Mouse (Mus musculus): ENCODE measurements around the gene Umps.
A peak's percentile ranks its signal among the peaks of the same experiment; 100 is the strongest.

The Umps gene

DNA sequence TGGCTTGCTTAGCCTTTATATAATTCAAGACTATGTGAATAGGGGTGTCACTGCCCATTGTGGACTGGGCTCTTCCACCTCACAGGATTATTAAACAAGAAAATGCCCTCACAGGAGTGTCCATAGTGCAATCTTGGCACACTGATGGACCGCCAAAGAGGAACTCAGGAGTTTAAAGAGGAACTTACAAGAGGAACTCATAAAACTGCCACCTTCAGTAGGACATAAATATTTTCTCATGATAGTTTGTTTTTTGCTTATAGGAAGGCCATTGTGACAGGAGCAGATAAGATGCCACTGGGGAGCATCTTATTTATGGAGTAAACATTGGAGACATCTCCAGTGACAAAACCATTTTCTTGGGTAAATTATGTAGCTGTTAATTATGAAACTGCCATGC is 12.0 kb downstream of the Umps start:
- DNase-seq (ENCODE audit: low read depth, low spot score), result no peak

DNA sequence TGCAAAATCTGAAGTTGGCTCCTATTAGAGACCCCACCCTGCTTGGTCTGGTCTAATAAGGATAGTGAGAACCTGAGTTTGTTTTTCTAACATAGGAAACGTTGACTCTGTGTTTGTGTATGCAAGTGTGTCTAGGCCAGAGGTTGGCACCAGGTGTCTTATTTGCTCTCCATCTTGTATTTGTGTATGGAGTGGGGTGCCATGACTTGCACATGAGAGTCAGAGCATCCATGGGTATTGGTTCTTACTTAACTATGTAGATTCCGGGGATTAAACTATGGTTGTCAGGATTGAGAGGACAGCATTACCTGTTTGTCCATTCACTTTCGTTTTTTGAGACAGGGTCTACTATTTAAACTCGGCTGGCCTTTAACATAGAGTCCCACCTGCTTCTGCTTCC is 13.8 kb downstream of the Umps start:
- DNase-seq (ENCODE audit: low read depth, low spot score), result no peak

DNA sequence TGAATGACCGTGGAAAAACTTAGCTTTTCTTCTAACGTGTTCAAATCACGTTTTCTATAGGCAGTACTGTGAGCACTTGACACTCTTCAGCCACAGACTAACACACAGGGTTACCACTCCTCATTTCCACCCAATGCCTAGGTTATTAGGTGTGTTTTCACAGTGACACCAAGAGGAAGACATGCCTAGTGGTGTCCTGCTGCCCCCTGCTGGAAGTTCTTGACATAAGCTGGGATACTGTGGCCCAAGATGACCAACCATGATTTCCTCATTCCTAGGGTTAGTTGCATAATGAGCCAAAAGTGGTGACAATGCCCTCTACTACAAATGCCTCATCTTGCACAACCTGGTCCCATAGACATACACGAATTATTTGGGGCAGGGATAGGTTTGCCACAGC is 16.0 kb downstream of the Umps start:
- peak; percentile 87 for DNase-seq (ENCODE audit: low read depth, low spot score)

DNA sequence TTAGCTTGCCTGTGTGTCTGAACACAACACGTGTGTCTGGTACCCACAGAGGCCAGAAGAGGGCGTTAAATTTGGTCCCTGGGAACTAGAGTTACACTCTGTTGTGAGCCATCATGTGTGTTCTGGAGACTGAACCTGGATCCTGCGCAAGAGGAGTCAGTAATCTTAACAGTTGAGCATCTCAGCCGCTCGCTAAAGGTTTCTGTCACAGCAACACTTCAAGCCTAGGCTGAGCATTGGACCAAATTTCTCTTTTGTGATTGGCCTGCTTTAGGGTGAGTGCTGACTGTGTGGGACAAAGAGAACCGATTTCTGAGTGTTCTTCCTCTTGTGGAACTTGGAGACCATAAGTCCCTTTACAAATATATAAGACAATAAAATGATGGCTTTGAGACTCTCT is 16.5 kb downstream of the Umps start:
- no peak for DNase-seq (ENCODE audit: low read depth, low spot score)

DNA sequence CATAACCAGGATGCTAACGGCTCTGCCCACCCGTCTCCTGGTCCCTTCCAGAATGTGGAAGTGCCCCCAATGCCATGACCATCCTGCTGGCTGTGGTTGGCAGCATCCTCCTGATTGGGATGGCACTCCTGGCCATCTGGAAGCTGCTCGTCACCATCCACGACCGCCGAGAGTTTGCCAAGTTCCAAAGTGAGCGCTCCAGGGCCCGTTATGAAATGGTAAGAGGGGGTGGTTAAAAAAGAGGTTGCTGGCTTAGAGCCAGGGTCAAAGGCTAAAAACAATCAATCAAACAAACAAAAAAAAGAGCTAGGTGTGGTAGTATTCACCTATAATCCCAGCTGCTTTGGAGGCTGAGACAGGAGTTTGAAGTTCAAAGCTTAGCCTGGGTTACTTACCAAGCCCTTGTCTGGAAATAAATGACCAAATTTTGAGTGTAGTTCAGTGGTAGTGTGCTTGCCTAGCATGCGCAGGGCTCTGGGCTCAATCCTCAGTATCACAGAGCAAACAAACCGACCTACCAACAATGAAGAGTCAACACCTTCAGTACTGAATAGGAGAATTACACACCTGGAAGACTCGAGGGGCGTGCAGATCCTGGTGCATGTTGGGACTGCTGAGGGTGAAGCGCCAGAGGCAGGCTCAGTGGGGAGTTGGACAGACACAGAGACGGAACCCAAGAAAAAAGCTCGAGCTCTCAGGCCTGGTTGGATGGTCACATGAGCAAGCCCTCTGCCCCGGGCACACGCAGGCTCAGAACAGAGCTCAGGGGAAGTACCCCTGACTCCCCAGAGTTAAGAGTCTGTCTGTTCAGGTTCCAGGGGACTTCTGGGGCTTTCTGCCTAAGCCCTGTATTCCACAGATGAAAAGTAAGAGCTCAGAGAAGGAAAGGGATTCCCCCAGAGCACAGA is 18.9 kb downstream of the Umps start:
- DNase-seq (ENCODE audit: low read depth, low spot score), result no peak

DNA sequence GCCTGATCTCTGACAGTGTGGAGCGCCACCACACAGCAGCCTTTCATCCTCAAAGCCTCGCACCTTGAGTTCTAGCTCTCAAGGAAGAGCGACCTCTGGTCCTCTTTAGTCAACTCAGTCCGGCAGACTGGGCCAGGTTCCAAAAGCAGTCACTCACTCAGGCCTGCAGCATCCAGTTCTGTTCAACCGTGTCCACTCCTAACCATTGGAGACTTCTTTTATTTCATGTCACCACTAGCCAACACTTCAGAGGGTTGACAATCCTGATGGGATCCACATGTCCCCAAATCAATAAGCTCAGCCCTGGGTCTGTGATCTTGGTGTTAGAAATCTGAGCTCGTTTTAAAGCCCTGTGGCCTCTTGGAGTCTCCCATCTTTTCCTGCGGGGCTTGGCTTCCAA is 20.8 kb downstream of the Umps start:
- no peak for DNase-seq (ENCODE audit: low read depth, low spot score)

DNA sequence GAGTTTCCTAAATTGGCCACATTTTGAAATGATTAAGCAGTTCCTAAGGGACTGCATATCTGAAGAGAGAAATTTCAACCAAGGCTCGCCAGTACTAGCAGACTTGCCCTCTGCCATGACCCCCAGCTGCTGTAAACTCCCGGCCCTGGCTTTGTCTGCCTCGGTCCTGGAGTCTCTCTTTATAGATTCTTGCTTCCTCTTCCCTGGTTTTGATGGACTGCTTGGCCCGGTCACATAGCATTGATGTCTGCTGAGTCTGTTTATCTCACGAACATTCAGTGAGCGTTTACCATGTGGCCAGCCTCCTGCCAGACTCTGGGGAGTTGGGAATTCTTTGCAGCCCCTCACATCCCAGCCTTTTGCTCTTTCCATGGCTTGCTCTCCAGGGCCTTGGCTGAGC is 22.1 kb downstream of the Umps start:
- DNase-seq (ENCODE audit: low read depth, low spot score), result no peak

DNA sequence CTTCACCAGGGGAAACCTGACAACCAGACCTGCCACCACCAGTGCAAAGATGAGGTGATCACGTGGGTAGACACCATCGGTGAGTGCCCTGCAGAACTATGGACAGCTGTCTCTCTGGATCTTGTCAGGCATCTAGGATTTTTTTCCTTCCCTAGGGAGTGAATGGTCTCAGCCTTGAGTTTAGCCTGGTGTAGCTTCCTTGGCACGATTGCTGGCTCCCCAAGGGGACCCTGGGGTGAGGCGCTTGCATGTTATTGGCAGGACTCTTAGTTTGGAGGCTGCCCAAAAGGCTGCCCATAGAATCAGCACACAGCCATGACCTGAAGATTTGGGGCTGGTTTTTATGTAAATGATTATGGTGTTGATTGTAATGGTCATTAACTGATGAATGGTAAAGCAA is 22.7 kb downstream of the Umps start:
- DNase-seq (ENCODE audit: low read depth, low spot score), result no peak

DNA sequence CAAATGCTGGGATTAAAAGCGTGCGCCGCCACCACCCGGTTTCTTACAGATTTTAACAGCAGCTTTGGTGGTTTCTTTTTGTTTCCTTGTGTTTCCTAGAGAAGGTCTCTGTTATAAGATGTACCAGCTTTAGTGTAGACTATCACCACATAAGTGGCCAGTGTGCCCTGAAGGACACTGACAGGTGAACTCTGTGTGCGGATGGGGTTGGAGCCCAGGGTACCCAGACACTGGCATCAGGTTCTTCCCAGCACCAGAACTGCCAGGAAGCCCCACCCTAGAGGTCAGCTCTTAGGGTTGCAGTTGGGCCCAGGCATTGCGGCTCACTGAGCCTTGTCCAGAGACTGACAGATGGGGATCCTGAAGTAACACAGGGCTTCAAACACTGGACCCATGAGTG is 23.4 kb downstream of the Umps start:
- no peak for DNase-seq (ENCODE audit: low read depth, low spot score)

DNA sequence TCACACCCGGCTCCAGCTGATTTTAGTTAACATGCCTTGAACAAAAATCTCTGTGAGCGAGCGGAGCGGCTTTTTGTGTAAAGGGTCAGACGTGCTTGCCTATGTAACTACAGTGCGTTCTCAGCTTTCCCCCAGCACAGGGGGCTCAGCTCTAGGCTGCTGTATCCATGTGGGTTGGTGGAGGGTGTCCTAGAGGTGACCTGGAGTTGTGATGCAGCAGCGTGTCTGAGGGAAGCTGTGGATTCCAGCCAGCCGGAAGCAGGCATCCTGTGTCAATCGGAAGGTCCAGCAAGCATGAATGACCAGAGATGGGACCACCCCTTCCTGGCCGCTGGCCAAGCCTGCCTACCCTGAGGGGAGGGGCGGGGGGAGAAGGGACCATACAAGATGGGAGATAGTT is 24.5 kb downstream of the Umps start:
- DNase-seq (ENCODE audit: low read depth, low spot score), result no peak

DNA sequence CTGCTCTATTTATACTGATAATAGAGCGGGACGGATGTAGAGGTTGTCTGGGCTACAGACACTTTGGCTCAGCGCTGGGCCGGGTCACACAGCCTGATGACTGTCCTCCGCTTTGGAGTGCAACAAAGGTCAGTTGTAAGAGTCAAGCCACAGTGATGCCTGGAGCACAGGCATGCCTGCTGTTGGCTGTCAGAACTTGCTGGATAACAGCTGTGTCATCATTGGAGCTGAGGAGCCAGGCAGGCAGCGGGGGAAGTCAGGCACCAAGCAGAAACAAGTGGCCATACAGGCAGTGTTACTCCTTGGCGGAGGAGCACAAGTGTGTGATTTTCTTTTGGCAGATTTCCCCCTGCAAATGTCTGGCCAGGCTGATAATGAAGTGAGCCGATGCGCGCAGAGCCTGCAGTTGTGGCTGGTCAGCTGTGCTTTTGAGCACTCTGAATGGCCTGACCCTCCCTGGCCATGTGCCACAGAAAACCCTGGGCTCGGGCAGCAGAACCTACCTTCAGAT is 25.5 kb downstream of the Umps start:
- peak; percentile 26 for DNase-seq (ENCODE audit: low read depth, low spot score)

DNA sequence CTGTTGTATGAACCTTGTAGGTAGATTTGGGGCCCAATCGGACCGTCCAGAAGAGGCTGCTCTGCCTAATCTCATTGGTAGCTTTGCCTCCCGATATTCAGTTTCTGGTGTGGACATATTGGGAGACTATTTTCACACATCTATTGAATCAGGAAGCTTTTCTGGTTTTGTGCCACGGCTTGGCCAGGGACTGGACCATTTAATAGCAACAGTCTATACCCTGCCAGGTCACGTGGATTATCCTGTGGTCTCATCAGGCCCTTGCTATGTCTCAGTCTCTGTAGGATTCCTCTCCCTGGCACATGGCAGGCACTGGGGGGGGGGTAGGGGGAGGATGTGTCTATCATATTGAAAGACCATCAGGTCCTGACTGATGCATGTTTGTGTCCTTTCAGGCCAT is 26.7 kb downstream of the Umps start:
- DNase-seq (ENCODE audit: low read depth, low spot score), result no peak

DNA sequence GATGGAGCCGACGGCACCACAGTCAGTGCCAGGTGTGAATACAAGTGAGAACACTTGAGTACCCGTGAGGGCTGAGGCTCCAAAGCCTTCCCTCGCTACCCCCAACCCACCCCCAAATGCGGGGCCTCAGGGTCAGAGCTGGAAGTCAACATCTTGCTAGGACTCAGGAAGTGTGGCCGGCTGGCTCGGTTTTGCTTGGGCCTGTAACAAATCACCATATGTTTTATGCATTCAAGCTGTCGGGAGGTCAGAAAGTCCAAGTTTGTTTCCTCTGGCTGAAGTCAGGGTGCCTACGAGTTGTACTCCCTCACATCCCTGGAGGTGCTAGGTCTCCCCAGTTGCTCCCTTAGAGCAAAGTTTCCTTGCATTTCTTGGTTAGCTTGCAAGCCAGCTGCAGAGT is 27.2 kb downstream of the Umps start:
- DNase-seq (ENCODE audit: low read depth, low spot score), result no peak

DNA sequence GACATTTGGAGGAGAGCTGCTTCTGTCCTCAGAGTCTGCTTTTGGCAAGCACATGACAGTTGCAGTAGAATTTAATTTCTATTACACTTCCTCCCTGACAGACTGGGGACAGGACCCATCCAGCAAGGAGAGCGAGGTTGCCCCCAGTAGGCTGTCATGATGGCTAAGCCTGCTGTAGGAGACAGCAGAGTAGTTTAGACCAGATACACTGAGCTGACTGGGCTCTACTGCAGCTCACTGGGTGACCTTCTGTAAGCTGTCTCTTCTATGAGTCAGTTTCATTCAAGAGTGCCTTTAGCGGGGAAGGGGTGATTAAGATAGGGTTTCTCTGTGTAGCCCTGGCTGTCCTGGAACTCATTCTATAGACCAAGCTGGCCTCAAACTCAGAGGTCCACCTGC is 27.7 kb downstream of the Umps start:
- DNase-seq (ENCODE audit: low read depth, low spot score), result no peak

DNA sequence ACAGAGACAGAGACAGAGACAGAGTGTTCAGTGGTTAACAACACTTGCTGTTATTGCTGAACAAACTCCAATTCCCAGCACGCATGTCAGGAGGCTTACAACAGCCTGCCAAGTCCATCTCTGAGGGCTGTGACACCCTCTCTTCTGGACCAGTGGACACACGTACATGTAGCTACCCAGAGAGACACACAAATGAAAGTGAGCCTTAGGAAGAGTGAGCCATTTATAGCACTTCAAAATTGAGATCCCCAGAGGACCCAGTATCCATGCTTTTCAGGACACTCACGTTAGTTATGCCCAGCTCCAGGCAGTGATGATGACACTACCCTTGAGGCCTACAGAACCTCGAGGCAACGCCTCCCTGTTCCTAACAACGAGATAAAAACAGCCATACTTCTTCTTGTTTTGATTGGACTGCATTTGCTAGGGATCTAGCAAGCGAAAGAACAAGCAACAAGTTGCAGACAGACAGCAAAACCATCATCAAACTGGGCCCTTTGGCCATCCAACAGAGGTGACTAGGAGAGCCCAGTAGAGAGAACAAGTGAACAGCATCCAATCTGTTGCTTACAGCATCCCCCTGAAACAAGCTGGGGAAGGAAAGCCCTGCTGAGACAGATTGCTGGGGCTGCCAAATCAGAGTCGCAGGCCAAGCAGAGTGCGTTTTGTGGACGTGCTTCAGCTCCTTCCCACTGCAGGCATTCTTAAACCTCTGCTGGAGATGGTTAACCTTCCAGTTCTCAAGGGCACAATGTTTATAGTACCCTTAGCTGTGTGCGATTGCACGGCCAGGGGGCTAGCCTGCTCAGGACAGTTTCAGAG is 28.3 kb downstream of the Umps start:
- DNase-seq (ENCODE audit: low read depth, low spot score), result no peak

DNA sequence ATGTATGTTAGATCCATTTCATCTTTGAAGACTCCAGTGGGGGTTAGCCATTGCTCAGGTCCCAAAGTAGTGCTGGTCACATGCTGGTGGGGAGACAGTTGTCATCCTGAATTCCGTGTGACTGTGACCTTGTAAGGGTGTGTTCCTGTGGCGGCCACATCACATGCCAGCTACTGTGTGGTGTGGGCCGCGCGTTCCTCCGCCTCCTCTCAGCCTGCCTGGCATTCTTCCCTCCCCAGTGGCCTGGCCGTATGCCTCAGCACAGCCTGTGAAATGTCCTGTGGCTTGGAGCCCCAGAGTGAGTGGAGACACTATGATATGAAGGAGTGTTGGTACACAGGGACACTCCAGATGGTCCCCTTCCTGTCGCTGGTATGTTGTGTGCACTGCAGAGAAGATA is 29.3 kb downstream of the Umps start:
- DNase-seq (ENCODE audit: low read depth, low spot score), result no peak

DNA sequence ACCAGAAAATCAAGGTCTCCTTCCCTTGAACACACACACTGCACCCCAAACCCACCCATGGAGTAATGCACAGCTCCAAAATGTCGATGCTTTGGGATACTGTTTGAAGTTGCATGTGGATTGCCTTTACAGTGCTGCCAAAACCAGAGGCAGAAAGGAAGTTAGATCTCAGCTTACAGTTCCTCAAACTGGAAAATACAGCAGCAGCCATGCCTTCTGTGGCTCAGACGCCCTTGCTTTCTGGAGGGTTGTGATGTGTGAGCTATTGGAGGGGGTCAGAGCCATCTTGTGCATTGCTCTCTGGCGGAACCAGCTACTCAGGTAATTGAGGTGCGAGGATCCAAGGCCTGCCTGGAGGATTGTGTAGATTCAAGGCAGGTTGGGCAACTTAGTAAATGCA is 30.0 kb downstream of the Umps start:
- no peak for DNase-seq (ENCODE audit: low read depth, low spot score)

DNA sequence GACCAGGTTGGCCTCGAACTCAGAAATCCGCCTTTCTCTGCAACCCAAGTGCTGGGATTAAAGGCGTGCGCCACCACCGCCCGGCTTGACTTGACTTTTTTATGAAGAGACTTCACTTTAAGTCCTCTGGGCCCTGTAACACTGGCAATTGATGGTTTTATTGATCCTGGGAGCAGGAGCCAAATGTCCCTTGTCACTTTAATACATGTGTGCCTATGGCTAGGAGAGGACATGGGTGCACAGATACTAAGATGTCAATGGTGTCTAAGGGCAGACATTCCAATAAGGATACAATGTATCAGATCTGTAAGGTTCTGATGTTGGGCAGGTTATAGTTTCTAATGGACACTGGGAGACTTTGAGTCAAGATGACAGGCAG is 31.4 kb downstream of the Umps start:
- no peak for DNase-seq (ENCODE audit: low read depth, low spot score)

DNA sequence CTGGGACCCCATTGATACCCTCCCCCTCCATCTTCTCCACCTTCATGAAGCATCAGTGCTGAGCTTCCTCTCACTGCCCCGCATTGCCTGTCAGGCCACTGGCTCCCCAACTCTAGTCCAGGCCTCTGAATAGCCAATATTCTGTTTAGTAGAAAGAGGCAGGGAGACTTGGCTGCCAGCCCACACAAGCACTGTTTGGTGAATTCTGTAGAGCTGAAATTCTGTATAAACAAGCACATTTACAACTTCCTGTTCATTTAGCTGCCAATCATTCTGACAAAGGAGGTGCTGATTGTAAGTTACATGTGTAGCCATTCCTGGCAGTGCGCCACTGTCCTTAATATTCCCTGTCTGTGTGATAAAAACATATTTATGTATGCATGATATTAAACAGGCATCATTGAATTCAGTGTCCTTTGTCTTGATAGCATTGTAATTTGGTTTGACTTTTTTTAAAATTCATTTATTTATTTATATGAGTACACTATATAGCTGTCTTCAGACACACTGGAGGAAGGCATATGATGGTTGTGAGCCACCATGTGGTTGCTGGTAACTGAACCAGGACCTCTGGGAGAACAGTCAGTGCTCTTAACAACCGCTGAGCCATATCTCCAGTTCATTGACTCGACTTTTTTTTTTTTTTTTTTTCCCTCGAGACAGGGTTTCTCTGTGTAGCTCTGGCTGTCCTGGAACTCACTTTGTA is 32.0 kb downstream of the Umps start:
- DNase-seq (ENCODE audit: low read depth, low spot score), result no peak

DNA sequence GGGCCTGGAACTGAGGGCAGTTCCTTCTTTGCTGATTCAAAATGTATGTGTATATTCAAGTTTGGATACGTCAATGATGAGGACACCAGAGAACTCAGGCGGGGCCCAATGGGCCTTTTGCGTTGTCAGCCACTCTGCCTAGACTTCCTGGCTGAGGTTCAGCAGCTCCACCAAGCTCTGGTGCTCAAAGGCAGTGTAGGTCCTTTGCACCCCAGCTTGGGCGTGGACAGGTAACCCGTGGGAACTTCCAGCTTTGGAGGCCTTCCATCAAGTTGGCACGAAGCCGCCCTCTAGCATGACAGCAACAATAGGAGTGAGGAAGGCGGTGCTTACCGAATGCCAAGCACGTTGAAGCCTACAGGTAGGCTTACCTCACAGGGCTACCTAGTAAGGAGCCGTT is 33.4 kb downstream of the Umps start:
- DNase-seq (ENCODE audit: low read depth, low spot score), result no peak

DNA sequence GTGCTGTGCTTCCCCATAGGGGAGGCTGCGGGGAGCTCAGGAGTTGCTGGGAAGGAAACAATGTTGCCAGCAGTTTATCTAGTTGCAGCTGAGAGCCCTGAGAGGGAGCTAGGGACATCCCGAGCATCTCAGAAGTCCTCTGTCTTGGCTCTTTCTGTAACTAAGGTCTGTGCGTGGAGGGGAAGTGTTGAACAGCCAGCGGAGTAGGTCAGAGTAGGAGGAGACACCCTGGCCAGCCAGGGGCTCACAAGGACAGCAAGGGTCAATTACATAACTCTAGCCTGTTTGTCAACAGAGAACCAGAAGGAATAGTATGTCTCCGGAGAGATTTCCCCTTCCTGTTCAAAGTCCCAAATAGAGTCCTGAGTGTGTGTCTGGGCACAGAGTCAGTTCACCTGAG is 34.7 kb downstream of the Umps start:
- no peak for DNase-seq (ENCODE audit: low read depth, low spot score)

DNA sequence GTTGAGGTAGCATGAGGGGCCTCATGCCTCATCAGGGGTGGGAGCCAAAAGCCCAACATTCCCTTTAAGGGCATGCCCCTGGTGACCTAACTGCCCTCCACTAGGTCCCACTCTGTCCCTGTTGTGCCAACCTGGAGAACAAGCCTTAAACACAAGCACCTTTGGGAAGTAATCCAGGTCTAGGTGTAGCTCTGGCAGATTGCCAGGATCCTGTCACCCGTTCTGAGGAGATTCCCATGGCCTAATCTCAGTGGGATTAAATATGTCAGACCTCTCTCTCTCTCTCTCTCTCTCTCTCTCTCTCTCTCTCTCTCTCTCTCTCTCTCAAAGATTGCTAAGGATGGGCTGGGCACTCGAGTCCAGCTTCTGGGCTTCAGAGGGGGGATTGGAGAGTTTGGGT is 35.2 kb downstream of the Umps start:
- DNase-seq (ENCODE audit: low read depth, low spot score), result no peak

All from ZHBTc4 (cell line).